In the genomic region with DNA sequence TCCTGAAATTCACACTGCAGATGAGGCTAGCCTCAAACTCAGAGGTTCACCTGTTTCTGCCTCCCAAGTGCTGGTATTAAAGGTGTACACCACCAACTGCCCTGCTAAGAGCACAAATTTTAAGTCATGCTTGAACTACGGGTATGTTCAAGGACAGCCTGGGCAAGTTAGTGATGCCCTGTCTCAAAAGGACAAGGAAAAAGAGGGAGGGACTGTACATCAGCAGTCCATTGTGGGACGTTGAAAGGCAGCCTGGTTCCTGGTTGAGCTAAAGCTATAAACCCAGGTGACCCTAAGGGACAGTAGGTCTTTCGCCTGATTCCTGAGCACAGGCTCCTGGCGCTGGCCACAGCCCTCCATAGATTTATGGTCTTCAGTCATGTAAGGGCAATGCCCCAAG, we compare ENCODE assay signal across 31 mouse cellular contexts. TPM values are rescaled to one million over a fixed set of nuclear protein-coding genes. Genes with fewer than 3 reads are reported as not detected.
"Had no signal": no experiment of that assay in that cellular context is flagged by ENCODE, and none has a peak within 500 bp of the region (broad histone marks: within the 10 kb centered on the region; RNA-seq: fewer than 3 reads in every experiment).

No protein-coding gene starts in this region.

- H3K36me3 ChIP-seq: limb, embryonic 10.5 days; limb, embryonic 12.5 days; limb, embryonic 13.5 days; limb, embryonic 15.5 days; liver, embryonic 12.5 days; liver, embryonic 13.5 days; liver, embryonic 15.5 days; lung, embryonic 15.5 days; midbrain, embryonic 10.5 days; midbrain, embryonic 12.5 days; midbrain, embryonic 13.5 days; midbrain, embryonic 15.5 days; neural tube, embryonic 12.5 days had no signal

- ATAC-seq: liver, embryonic 12.5 days; liver, postnatal 0 days; lung, postnatal 0 days; midbrain, embryonic 13.5 days; midbrain, embryonic 15.5 days; midbrain, embryonic 16.5 days had no signal

- H3K27ac ChIP-seq: limb, embryonic 10.5 days; limb, embryonic 12.5 days; limb, embryonic 13.5 days; limb, embryonic 15.5 days; liver, embryonic 12.5 days; liver, embryonic 13.5 days; liver, embryonic 14.5 days; liver, embryonic 15.5 days; lung, embryonic 15.5 days; macrophage; midbrain, embryonic 12.5 days; midbrain, embryonic 13.5 days; midbrain, embryonic 15.5 days; neural tube, embryonic 12.5 days had no signal

- H3K9me3 ChIP-seq: limb, embryonic 15.5 days; liver, embryonic 13.5 days; liver, embryonic 15.5 days; midbrain, embryonic 15.5 days had no signal

- DNase-seq: left cerebral cortex, postnatal 4 days; liver; liver, embryonic 13.5 days; liver, postnatal 0 days; lung, adult 18-20 months; lung, adult 2 months; lung, embryonic 14.5 days; lung, postnatal 10 days; lung, postnatal 14 days; lung, postnatal 36 days; lung, postnatal 4 days had no signal

- H3K9ac ChIP-seq: limb, embryonic 12.5 days; limb, embryonic 13.5 days; limb, embryonic 15.5 days; liver, embryonic 12.5 days; liver, embryonic 13.5 days; liver, embryonic 14.5 days; liver, embryonic 15.5 days; liver, postnatal 0 days; lung, embryonic 14.5 days; lung, embryonic 15.5 days; midbrain, embryonic 12.5 days; midbrain, embryonic 13.5 days; midbrain, embryonic 15.5 days; neural tube, embryonic 12.5 days had no signal

- H3K4me2 ChIP-seq: limb, embryonic 12.5 days; limb, embryonic 13.5 days; limb, embryonic 15.5 days; liver, embryonic 11.5 days; liver, embryonic 12.5 days; liver, embryonic 13.5 days; liver, embryonic 15.5 days; lung, embryonic 14.5 days; lung, embryonic 15.5 days; midbrain, embryonic 12.5 days; midbrain, embryonic 13.5 days; midbrain, embryonic 15.5 days; neural tube, embryonic 12.5 days had no signal

- H3K4me3 ChIP-seq: limb, embryonic 10.5 days; limb, embryonic 12.5 days; limb, embryonic 13.5 days; limb, embryonic 15.5 days; liver, embryonic 12.5 days; liver, embryonic 13.5 days; liver, embryonic 15.5 days; lung, embryonic 15.5 days; megakaryocyte, embryonic 14.5 days; midbrain, embryonic 10.5 days; midbrain, embryonic 12.5 days; midbrain, embryonic 13.5 days; midbrain, embryonic 15.5 days; myocyte; neural tube, embryonic 12.5 days had no signal

- H3K4me1 ChIP-seq: liver, embryonic 12.5 days; liver, embryonic 13.5 days; liver, embryonic 15.5 days; lung, embryonic 15.5 days had no signal

- H3K27me3 ChIP-seq: limb, embryonic 12.5 days; limb, embryonic 13.5 days; limb, embryonic 15.5 days; liver, embryonic 12.5 days; liver, embryonic 13.5 days; liver, embryonic 15.5 days; lung, embryonic 15.5 days; megakaryocyte, embryonic 14.5 days; midbrain, embryonic 12.5 days; midbrain, embryonic 13.5 days; midbrain, embryonic 15.5 days; neural tube, embryonic 12.5 days had no signal

RNA-seq across cellular contexts. Expression of a gene that starts 51.0 kb away (rescaled TPM):
- polyA plus RNA-seq: liver, embryonic 12.5 days; liver, embryonic 15.5 days; liver, embryonic 16.5 days; liver, postnatal 0 days; lung, postnatal 0 days; macrophage; myocyte had no signal
